Mouse (Mus musculus) thymus, adult 18-20 months (tissue): Measurements from ENCODE around the gene Tvp23a.

Source experiments
- DNase-seq, 2 experiments: peaks; one replicate each; pipeline ENCODE4 v3.0.0; 2022; ENCODE audit warnings: mixed read lengths in 2 of 2

Gene Tvp23a

DNA sequence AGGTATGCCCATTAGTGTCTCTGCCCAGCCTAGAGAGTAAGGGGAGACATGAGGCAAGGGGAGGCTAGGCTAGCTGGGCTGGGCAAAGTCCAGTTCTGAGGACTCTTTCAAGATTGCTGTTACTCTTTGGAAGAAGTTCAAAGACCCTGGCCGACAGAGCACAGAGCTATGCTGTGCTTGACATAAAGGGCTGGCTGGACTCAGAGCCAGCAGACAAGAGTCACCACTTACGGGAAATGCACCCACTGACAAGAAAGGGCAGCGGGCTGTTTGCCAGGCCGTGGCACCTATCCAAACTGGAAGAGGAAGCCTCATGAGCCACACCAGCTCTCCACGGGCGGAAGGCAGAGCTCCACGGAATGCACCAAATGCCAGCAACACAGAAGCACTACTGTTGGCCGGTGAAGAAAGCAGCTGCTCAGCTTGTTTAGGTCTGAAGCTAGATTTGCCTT is 5.3 kb upstream of the Tvp23a start:
- peak; percentile 11 to 15 for DNase-seq

GRCm38 (mm10) chr16:10451906-10452305 is 4.7 kb upstream of the Tvp23a start:
- no peak for DNase-seq

DNA sequence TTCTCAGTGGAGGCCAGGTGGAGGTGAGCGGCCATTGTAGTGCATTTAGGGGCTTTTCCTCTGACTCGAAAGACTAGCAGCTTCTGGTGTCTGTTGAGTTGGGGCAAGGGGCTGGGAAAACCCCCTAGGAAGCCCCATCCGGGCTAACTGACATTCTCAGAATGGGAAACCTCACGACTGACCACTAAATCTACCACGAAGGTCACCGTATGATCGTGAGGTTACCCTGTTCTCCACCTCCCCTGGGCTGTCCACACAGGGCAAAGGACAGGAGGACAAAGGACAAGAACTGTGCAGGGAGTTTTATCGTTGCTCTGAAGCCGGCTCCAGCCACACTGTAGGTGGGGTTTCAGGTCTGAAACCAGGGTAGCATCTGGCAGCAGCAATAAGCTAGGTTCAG is 1.8 kb upstream of the Tvp23a start:
- DNase-seq: no peak

DNA sequence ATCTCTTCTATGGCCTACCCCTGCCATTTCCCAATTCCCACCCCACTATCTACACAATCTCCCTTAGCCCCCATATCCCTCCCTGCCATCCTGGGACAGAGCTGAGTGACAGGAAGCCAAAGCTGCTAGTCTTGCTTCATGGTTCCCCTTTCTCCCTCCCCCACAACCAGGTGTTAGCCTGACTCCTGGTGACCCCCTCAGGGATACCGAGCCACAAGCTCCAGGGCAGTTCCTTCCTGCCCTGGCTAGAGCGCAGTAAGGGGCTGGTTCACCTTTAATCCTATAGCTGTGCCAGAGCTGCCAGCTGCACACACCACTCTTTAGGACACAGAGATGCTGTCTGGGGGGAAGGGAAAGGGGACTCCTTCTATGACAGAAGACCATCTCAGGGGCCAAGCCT is 619 bp upstream of the Tvp23a start:
- DNase-seq: no peak

- DNase-seq: no peak
Measured at GRCm38 (mm10) chr16:10446573-10447263, 444 bp downstream of the Tvp23a start.

DNA sequence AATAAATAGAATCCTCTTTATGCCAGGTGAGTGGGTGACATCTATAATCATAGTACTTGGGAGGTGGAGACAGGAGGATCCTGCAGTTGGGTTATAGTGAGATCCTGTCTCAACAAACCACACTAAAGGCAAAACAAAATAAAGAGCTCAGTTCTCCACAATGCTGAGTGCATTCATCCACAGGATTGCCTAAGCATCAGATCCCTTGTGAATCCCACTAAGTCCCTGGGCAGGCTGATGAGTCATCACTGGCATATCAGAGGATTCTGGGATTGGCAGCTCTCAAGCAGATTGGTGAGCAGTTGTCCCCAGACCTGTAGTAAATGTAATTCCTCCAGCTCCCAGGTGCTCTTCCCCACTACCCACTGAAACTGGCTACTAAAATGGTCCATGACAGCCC is 3.4 kb downstream of the Tvp23a start:
- no peak for DNase-seq

- no peak for DNase-seq
Measured at GRCm38 (mm10) chr16:10441761-10442160, 5.4 kb downstream of the Tvp23a start.

DNA sequence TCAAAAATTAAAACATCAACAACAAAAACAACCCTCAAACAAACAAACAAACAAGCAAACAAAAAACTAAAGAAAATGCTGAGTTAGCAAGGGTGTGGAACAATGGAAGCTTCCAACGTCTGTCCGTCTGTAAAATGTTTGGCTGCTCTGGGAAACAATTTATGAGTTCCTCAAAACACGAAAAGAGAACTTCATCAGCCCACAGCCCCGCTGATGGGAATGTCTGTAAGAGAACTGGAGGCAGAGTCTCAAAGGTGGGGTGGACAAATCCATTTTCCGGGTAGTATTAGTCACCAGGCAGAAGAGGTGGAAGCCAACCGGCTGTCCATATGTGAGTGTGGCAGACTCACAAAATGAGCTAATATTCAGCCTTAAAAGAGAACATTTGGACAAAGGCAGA is 5.8 kb downstream of the Tvp23a start:
- DNase-seq: no peak

- no peak for DNase-seq
Measured at GRCm38 (mm10) chr16:10438055-10438454, 9.1 kb downstream of the Tvp23a start.

- DNase-seq: no peak
Measured at GRCm38 (mm10) chr16:10436166-10436565, 11.0 kb downstream of the Tvp23a start.

DNA sequence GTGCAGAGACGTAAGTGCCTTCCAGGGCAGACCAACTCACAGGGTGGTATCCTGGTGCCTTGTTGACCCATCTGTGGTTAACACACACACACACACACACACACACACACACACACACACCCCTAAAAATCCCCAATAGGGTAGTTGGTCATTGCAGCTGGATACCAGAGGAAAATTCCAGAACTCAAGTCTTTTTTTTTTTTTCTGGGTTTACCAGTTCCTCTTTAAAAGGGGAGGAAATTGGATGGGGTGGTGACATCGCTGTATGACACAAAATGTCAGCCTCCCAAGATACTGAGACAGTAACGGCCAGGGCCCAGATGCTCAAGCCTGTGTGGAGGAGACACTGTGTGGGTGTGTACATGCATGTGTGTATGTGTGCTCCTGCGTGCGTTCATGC is 13.8 kb downstream of the Tvp23a start:
- no peak for DNase-seq

GRCm38 (mm10) chr16:10432387-10432786 is 14.8 kb downstream of the Tvp23a start:
- no peak for DNase-seq

- no peak for DNase-seq
Measured at GRCm38 (mm10) chr16:10431911-10432310, 15.3 kb downstream of the Tvp23a start.

DNA sequence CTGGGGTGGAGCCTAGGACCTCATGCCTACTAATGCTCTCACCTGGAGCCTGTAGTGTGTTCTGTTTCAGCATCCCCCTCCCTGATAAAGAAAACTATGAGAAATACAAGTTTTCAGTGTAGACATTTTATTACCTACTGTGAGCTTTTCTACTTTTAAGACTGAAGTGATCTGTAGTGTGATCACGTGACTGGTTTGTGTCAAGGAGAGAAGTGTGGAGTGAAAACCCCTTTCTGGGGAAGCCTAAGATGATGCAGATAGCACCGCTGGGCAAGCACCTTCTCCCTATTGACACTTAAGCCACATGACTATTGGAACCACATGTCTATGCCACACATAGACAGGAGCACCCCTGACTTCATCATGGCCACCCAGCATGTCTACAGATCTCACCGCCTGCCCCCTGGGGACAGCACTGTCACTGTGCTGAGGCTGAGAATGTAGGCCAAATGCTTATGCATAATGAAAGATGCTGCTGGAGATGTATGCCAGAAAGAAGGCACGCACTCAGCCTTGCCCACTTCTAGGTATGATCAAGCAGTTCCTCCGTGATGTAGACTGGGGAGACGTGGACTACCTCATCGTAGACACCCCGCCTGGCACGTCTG is 26.6 kb downstream of the Tvp23a start:
- no peak for DNase-seq

- no peak for DNase-seq
Measured at GRCm38 (mm10) chr16:10417723-10418259, 29.4 kb downstream of the Tvp23a start.

DNA sequence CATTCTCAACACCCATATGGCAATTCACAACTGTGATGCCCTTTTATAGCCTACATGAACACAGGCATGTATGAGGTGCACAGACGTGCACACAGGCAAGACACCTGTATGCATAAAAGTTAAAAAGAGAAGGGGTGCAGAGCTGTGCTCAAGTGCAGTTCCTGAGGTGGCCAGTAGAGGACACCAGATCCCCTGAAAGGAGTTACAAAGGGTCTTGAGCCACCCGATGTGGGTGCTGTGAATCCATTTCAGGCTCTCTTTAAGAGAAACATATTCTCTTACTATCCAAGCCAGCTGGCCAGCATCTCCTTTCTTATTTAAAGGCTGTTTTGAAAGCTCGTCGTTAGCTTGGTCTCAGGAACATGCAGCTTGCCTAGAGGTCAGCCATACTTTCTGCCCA is 30.3 kb downstream of the Tvp23a start:
- no peak for DNase-seq

- no peak for DNase-seq
Measured at GRCm38 (mm10) chr16:10415976-10416375, 31.2 kb downstream of the Tvp23a start.

GRCm38 (mm10) chr16:10411764-10412746 is 35.1 kb downstream of the Tvp23a start, which contains the start of gene Nubp1:
TSS of gene Nubp1 (plus strand) at chr16:10411948.
- DNase-seq: peak; percentile 80 to 87

- peak; percentile 54 to 60 for DNase-seq
Measured at GRCm38 (mm10) chr16:10399160-10399559, 48.0 kb downstream of the Tvp23a start.

GRCm38 (mm10) chr16:10398755-10399154 is 48.4 kb downstream of the Tvp23a start:
- DNase-seq: no peak

DNA sequence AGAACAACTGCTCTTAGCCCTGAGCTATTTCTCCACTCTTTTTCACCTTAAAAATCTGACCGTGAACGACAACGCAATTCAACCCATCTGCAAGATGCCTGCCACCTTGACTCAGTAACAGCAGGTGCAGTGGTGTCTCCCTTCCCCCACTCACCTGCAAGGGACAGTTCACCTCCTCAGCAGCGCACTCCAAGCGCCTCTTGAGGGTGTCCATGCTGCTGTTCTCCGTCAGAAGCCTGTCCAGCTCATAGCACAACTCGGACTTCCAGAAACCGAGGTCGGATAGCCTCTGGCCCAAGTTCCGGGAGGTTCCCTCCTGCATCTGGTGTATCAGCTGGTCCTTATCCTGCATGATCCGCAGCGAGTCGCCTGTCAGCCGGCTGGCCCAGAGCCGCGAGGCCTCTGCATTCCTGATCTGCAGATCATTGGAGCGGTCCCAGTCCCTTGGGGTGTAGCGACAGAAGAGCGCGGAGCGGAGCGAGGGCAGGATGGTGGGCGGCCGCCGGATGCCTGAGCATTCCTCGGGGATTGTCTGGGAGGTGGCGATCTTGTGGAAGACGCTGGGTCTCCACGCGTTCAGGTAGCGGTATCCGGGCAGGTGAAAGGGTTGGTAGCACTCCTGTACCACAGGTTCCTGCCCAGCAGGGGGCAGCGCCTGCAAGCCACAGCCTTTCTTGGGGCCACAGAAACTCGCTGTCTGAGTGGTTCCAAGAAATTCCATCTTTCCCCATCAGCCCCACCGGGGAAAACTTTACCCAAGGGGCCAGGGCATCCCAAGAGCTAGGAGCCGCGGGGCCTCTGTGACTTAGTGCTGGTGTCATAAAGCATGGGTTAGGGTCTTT is 52.2 kb downstream of the Tvp23a start, which contains the start of gene Tekt5:
Gene Tekt5 (minus strand): TSS at position 792 of the 842 bp plus-strand sequence.
- DNase-seq: no peak

GRCm38 (mm10) chr16:10392587-10392986 is 54.6 kb downstream of the Tvp23a start:
- no peak for DNase-seq
